Mouse (Mus musculus) cerebellum, adult 2 months (tissue): ENCODE results near the gene Phldb1. TPM values are rescaled to one million over a fixed set of nuclear protein-coding genes. Genes with fewer than 3 reads are reported as not detected.
A peak's percentile ranks its signal among the peaks of the same experiment; 100 is the strongest.

Experiments used
- DNase-seq, 2 experiments: peaks; one replicate each; pipeline ENCODE4 v3.0.0; 2021
- H3K27ac ChIP-seq: fragments of 200-500 bp; 2 replicates; pipeline ENCODE4 v1.5.1; 2012; ENCODE audit warnings: low read length, control low read depth, inconsistent platforms; ENCODE audit not compliant: insufficient read depth
- H3K27me3 ChIP-seq: fragments of 200-500 bp; 2 replicates; pipeline ENCODE4 v1.6.1; 2012; ENCODE audit warnings: inconsistent platforms, mild to moderate bottlenecking, low read length, moderate library complexity; ENCODE audit not compliant: control insufficient read depth, insufficient read depth
- H3K4me1 ChIP-seq: fragments of 200-500 bp; 2 replicates; pipeline ENCODE4 v1.6.1; 2011; ENCODE audit warnings: low read length; ENCODE audit not compliant: control insufficient read depth, insufficient read depth
- H3K4me3 ChIP-seq: fragments of 200-500 bp; replicated peaks from 2 replicates; pipeline ENCODE3; 2011; ENCODE audit warnings: mild to moderate bottlenecking, low read depth, low read length, control low read depth; ENCODE audit not compliant: insufficient read depth
- CTCF ChIP-seq: fragments of 200-500 bp; IDR thresholded peaks from 2 replicates; pipeline ENCODE4 v1.5.1; 2011; ENCODE audit warnings: low read depth, mild to moderate bottlenecking, control low read depth, low read length, moderate library complexity, borderline replicate concordance; ENCODE audit not compliant: insufficient read depth
- POLR2A ChIP-seq: fragments of 200-500 bp; IDR thresholded peaks from 2 replicates; pipeline ENCODE4 v1.6.1; 2011; ENCODE audit warnings: low read length, control low read depth, borderline replicate concordance; ENCODE audit not compliant: insufficient read depth
- WGBS: fragments of 180-500 bp; shearing (Covaris S2); methylation state at CpG from one replicate; pipeline ENCODE4 v1.1.7; 2018; 5-methylcytosine and 5-hydroxymethylcytosine counted together
- polyA plus RNA-seq: library from polyadenylated mRNA; depleted of rRNA; stranded (reverse); fragments of >200 nt; gene quantifications from 2 replicates; pipeline ENCODE4 v1.2.3, GENCODE M21; 2012

The Phldb1 gene
- polyA plus RNA-seq, 1 experiment = 194 TPM

- Histone ChIP-seq H3K4me1 (peaks cover 54% of the 10 kb centered on the region), H3K27me3 (no peaks in the 10 kb centered on the region), H3K27ac (peak overlapping the region; percentile 91; the same call in 1 of the 2 replicates), H3K4me3 (peak overlapping the region; percentile 90)
- no peak for TF ChIP-seq POLR2A
- TF ChIP-seq CTCF = no peak
- WGBS = 28% methylated on average over 12 of the region's 12 CpGs
- DNase-seq = peak; percentile 66 to 71
These were observed 15.9 kb downstream of the Phldb1 start for GRCm38 (mm10) chr9:44718937-44719631.

DNA sequence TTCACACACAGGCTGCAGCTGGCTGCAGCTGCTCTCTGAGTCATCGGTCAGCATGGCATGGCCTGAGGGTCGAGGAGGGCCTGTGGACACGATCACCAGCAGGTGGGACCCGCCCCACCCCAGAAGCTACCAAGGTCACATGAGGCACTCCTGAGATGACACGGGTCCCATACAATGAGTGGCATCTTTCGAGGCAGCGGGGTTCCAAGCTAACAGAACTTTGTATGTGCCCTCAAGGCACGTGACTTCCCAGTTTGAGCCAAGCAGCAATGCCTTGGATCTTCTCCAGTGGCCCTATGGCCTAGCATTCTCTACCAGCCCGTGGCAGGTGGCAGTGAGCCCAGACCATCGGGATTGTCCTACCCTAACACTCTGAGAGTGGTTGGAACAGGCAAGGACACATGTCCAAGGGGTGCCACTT is 17.2 kb downstream of the Phldb1 start:
- peak overlapping the region; percentile 93 for H3K27ac ChIP-seq
- 8% methylated on average over 10 of the region's 10 CpGs for WGBS

GRCm38 (mm10) chr9:44716997-44717821 is 17.8 kb downstream of the Phldb1 start:
- peaks cover 63% of the 10 kb centered on the region for H3K4me1 ChIP-seq
- WGBS = 42% methylated on average over 6 of the region's 6 CpGs
- H3K27ac ChIP-seq = peak overlapping the region; percentile 35
- no peak overlapping the region for H3K4me3 ChIP-seq
- no peak for DNase-seq
- no peaks in the 10 kb centered on the region for H3K27me3 ChIP-seq
- no peak for TF ChIP-seq CTCF
- no peak for TF ChIP-seq POLR2A

More for the DNA sequence above, 17.2 kb downstream of the Phldb1 start:
- TF ChIP-seq POLR2A = no peak
- no peak for TF ChIP-seq CTCF
- no peak overlapping the region for H3K4me3 ChIP-seq
- no peaks in the 10 kb centered on the region for H3K27me3 ChIP-seq
- peaks cover 63% of the 10 kb centered on the region for H3K4me1 ChIP-seq
- peak; percentile 89 to 94 for DNase-seq

DNA sequence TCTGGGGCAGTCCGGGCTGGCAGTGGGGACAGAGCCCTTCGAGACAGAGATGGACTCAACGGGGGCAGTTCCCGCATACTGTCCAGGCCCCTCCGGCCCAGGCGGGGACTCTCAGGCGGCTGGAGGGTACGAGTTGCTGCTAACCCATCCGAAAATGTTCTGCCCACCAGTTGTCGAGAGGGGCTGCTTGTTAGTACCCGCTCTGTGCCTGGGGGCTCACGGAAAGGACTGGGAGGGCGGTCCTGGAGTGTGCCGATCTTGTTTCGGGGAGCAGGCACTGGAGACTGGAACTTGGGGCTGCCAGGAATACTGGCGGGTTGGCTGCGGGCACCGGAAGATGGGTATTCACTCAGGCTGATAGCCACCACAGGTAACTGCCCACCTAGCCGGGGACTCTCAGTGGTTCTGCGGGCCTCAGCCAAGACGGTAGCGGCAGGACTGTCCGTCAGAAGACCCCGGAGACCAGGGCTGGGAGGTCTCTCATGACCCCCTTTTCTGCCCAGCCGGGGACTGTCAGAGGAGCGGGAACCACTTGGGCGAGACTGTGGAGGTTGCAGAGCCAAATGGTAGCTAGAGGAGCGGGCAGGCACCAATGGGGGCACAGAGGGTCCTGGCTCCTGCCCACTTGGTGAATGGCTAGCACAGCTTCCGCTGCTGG is 19.2 kb downstream of the Phldb1 start:
- TF ChIP-seq CTCF = no peak
- TF ChIP-seq POLR2A = no peak
- no peak overlapping the region for H3K27ac ChIP-seq
- no peak overlapping the region for H3K4me3 ChIP-seq
- WGBS = 92% methylated on average over 29 of the region's 29 CpGs
- no peak for DNase-seq
- H3K27me3 ChIP-seq = no peaks in the 10 kb centered on the region
- peaks cover 61% of the 10 kb centered on the region for H3K4me1 ChIP-seq

- WGBS = 26% methylated on average over 17 of the region's 17 CpGs
- peak overlapping the region; percentile 7 for H3K4me3 ChIP-seq
- no peaks in the 10 kb centered on the region for H3K27me3 ChIP-seq
- peak; percentile 76 to 81 for DNase-seq
- no peak overlapping the region for H3K27ac ChIP-seq
- no peak for TF ChIP-seq CTCF
- H3K4me1 ChIP-seq = peaks cover 57% of the 10 kb centered on the region
These were observed 19.9 kb downstream of the Phldb1 start for GRCm38 (mm10) chr9:44715109-44715508.

- peaks cover 48% of the 10 kb centered on the region for H3K4me1 ChIP-seq
- no peak for TF ChIP-seq CTCF
- TF ChIP-seq POLR2A = no peak
- 73% methylated on average over 2 of the region's 2 CpGs for WGBS
- no peaks in the 10 kb centered on the region for H3K27me3 ChIP-seq
- no peak for DNase-seq
- H3K4me3 ChIP-seq = no peak overlapping the region
- H3K27ac ChIP-seq = no peak overlapping the region
These were observed 21.4 kb downstream of the Phldb1 start for GRCm38 (mm10) chr9:44713574-44713973.

- Histone ChIP-seq H3K27ac (no peak overlapping the region), H3K27me3 (no peaks in the 10 kb centered on the region), H3K4me1 (peaks cover 46% of the 10 kb centered on the region), H3K4me3 (no peak overlapping the region)
- DNase-seq = no peak
- 87% methylated on average over 6 of the region's 6 CpGs for WGBS
- no peak for TF ChIP-seq POLR2A
- no peak for TF ChIP-seq CTCF
These were observed 21.9 kb downstream of the Phldb1 start for GRCm38 (mm10) chr9:44713080-44713479.

GRCm38 (mm10) chr9:44711602-44712001 is 23.4 kb downstream of the Phldb1 start:
- DNase-seq = no peak
- Histone ChIP-seq H3K4me3 (no peak overlapping the region), H3K27me3 (no peaks in the 10 kb centered on the region), H3K27ac (no peak overlapping the region), H3K4me1 (peaks cover 31% of the 10 kb centered on the region)
- TF ChIP-seq POLR2A = no peak
- whole genome bisulfite sequencing = 54% methylated on average over 17 of the region's 17 CpGs
